In genomic region chr13:99857879-99858278, GRCm38 (mm10) we compare ENCODE assay signal across 9 mouse cellular contexts. TPM values are rescaled to one million over a fixed set of nuclear protein-coding genes. Genes with fewer than 3 reads are reported as not detected.
DNase-seq lines count a peak whose midpoint lies in the region; ATAC-seq and TF ChIP-seq lines count a peak whose summit lies in the region.
"Had no signal": no experiment of that assay in that cellular context is flagged by ENCODE, and none has a peak within 500 bp of the region (broad histone marks: within the 10 kb centered on the region; RNA-seq: fewer than 3 reads in every experiment).

No protein-coding gene starts in this region.

- TF ChIP-seq EP300 in stomach, postnatal 0 days (optimal IDR thresholded peaks at IDR 0.05) = no peak

- H3K9me3 ChIP-seq in forebrain, embryonic 13.5 days (replicated peaks) = no peaks in the 10 kb centered on the region
- no peaks in the 10 kb centered on the region for H3K9me3 ChIP-seq in forebrain, embryonic 12.5 days
- H3K9me3 ChIP-seq in midbrain, embryonic 11.5 days (ENCODE audit: control insufficient read depth, low read length) = no peaks in the 10 kb centered on the region; the same call in 1 of the 2 replicates
- no peaks in the 10 kb centered on the region for H3K9me3 ChIP-seq in midbrain, embryonic 15.5 days
- no peaks in the 10 kb centered on the region; the same call in 1 of the 2 replicates for H3K9me3 ChIP-seq in heart, embryonic 12.5 days (replicated peaks)
- no peaks in the 10 kb centered on the region for H3K9me3 ChIP-seq in stomach, postnatal 0 days (ENCODE audit: control insufficient read depth, low read length)

- H3K36me3 ChIP-seq in forebrain, embryonic 13.5 days (ENCODE audit: poor library complexity, severe bottlenecking) = no peaks in the 10 kb centered on the region
- no peaks in the 10 kb centered on the region for H3K36me3 ChIP-seq in forebrain, embryonic 12.5 days (replicated peaks)
- no peaks in the 10 kb centered on the region for H3K36me3 ChIP-seq in midbrain, embryonic 11.5 days (ENCODE audit: control insufficient read depth, insufficient read depth, low read length)
- H3K36me3 ChIP-seq in midbrain, embryonic 15.5 days (replicated peaks) = no peaks in the 10 kb centered on the region
- no peaks in the 10 kb centered on the region for H3K36me3 ChIP-seq in heart, embryonic 12.5 days
- no peaks in the 10 kb centered on the region for H3K36me3 ChIP-seq in stomach, postnatal 0 days (ENCODE audit: control insufficient read depth, insufficient read depth, low read length)

- H3K27ac ChIP-seq in forebrain, embryonic 13.5 days = no peak overlapping the region
- H3K27ac ChIP-seq in forebrain, embryonic 12.5 days = no peak overlapping the region
- no peak overlapping the region for H3K27ac ChIP-seq in midbrain, embryonic 11.5 days (ENCODE audit: low read depth, low read length)
- H3K27ac ChIP-seq in midbrain, embryonic 15.5 days = no peak overlapping the region
- peak overlapping the region; percentile 7; the same call in 1 of the 2 replicates for H3K27ac ChIP-seq in heart, embryonic 12.5 days (ENCODE audit: poor library complexity, severe bottlenecking)
- H3K27ac ChIP-seq in stomach, postnatal 0 days (replicated peaks) = no peak overlapping the region

- no peaks in the 10 kb centered on the region for H3K27me3 ChIP-seq in forebrain, embryonic 13.5 days
- H3K27me3 ChIP-seq in forebrain, embryonic 12.5 days = no peaks in the 10 kb centered on the region
- no peaks in the 10 kb centered on the region for H3K27me3 ChIP-seq in midbrain, embryonic 11.5 days (ENCODE audit: control insufficient read depth, insufficient read depth, low read length)
- no peaks in the 10 kb centered on the region for H3K27me3 ChIP-seq in midbrain, embryonic 15.5 days (replicated peaks)
- no peaks in the 10 kb centered on the region for H3K27me3 ChIP-seq in heart, embryonic 12.5 days (replicated peaks)
- H3K27me3 ChIP-seq in stomach, postnatal 0 days (ENCODE audit: control insufficient read depth, insufficient read depth, low read length) = no peaks in the 10 kb centered on the region

- 0 out of 2 replicates have a peak, but pooled peaks have one; percentile 30 for ATAC-seq in forebrain, embryonic 13.5 days
- ATAC-seq in forebrain, embryonic 12.5 days (ENCODE audit: low FRiP score) = no peak
- ATAC-seq in midbrain, embryonic 11.5 days (ENCODE audit: low FRiP score) = no peak
- no peak for ATAC-seq in midbrain, embryonic 15.5 days (replicated peaks)
- ATAC-seq in heart, embryonic 12.5 days (ENCODE audit: insufficient number of reproducible peaks, low FRiP score) = peak; percentile 63
- peak; percentile 59 for ATAC-seq in stomach, postnatal 0 days (ENCODE audit: low FRiP score, low TSS enrichment)

- H3K4me1 ChIP-seq in forebrain, embryonic 13.5 days = no peaks in the 10 kb centered on the region
- H3K4me1 ChIP-seq in forebrain, embryonic 12.5 days = peaks cover 4% of the 10 kb centered on the region; the same call in 1 of the 2 replicates
- no peaks in the 10 kb centered on the region for H3K4me1 ChIP-seq in midbrain, embryonic 11.5 days (ENCODE audit: control insufficient read depth, insufficient read depth, low read length)
- H3K4me1 ChIP-seq in midbrain, embryonic 15.5 days = no peaks in the 10 kb centered on the region
- H3K4me1 ChIP-seq in heart, embryonic 12.5 days (replicated peaks) = peaks cover 8% of the 10 kb centered on the region; the same call in 1 of the 2 replicates
- no peaks in the 10 kb centered on the region for H3K4me1 ChIP-seq in stomach, postnatal 0 days (replicated peaks; ENCODE audit: control insufficient read depth, insufficient read depth)

- no peak overlapping the region for H3K4me2 ChIP-seq in forebrain, embryonic 13.5 days
- no peak overlapping the region for H3K4me2 ChIP-seq in forebrain, embryonic 12.5 days
- no peak overlapping the region for H3K4me2 ChIP-seq in midbrain, embryonic 11.5 days
- no peak overlapping the region for H3K4me2 ChIP-seq in midbrain, embryonic 15.5 days
- no peak overlapping the region for H3K4me2 ChIP-seq in heart, embryonic 12.5 days
- no peak overlapping the region for H3K4me2 ChIP-seq in stomach, postnatal 0 days (replicated peaks; ENCODE audit: low read depth)

- WGBS in forebrain, embryonic 13.5 days = 63% methylated on average over 2 of the region's 2 CpGs
- 68% methylated on average over 2 of the region's 2 CpGs for WGBS in forebrain, embryonic 12.5 days
- 89% methylated on average over 2 of the region's 2 CpGs for WGBS in midbrain, embryonic 11.5 days
- 59% methylated on average over 2 of the region's 2 CpGs for WGBS in midbrain, embryonic 15.5 days
- WGBS in heart, embryonic 12.5 days = 12% methylated on average over 2 of the region's 2 CpGs
- 59% methylated on average over 2 of the region's 2 CpGs for WGBS in stomach, postnatal 0 days

- peak; percentile 14 for DNase-seq in midbrain, embryonic 11.5 days (ENCODE audit: low spot score, missing footprints)
- peak; percentile 17 for DNase-seq in stomach, postnatal 0 days (ENCODE audit: low spot score)
- no peak for DNase-seq in layer of hippocampus, adult 11-12 months (ENCODE audit: low spot score)
- no peak for DNase-seq in frontal cortex, postnatal 10 days (ENCODE audit: low spot score in 2 of 2)
- DNase-seq: cerebellum, postnatal 36 days had no signal

- H3K9ac ChIP-seq in forebrain, embryonic 13.5 days = no peak overlapping the region
- no peak overlapping the region for H3K9ac ChIP-seq in forebrain, embryonic 12.5 days
- no peak overlapping the region for H3K9ac ChIP-seq in midbrain, embryonic 11.5 days (ENCODE audit: low read length)
- H3K9ac ChIP-seq in midbrain, embryonic 15.5 days = no peak overlapping the region
- H3K9ac ChIP-seq in heart, embryonic 12.5 days = no peak overlapping the region
- H3K9ac ChIP-seq in stomach, postnatal 0 days (ENCODE audit: low read length) = no peak overlapping the region

- no peak for TF ChIP-seq CTCF in stomach, postnatal 0 days (IDR thresholded peaks at IDR 0.05; ENCODE audit: low read depth)

- no peak overlapping the region for H3K4me3 ChIP-seq in forebrain, embryonic 13.5 days
- H3K4me3 ChIP-seq in forebrain, embryonic 12.5 days (replicated peaks) = no peak overlapping the region
- H3K4me3 ChIP-seq in midbrain, embryonic 11.5 days (ENCODE audit: low read depth, low read length) = no peak overlapping the region
- H3K4me3 ChIP-seq in midbrain, embryonic 15.5 days = no peak overlapping the region
- H3K4me3 ChIP-seq in heart, embryonic 12.5 days = no peak overlapping the region
- H3K4me3 ChIP-seq in stomach, postnatal 0 days (ENCODE audit: low read depth, low read length) = no peak overlapping the region

RNA-seq across cellular contexts. Expression of gene Cartpt, which starts 43.0 kb away (rescaled TPM):
- polyA plus RNA-seq in forebrain, embryonic 13.5 days (2015; fragmentation: Nextera tagmentation; extraction: Ambion mirVana) = 7.2 and 19.7 TPM in 2 replicates
- polyA plus RNA-seq in forebrain, embryonic 12.5 days (2016; fragmentation: Nextera tagmentation; extraction: Ambion mirVana) = 7.5 and 9.8 TPM in 2 replicates
- polyA plus RNA-seq in midbrain, embryonic 11.5 days (2014; fragmentation: Nextera tagmentation; extraction: Ambion mirVana) = 36.2 and 39.3 TPM in 2 replicates
- 16.8 and 19.2 TPM in 2 replicates for polyA plus RNA-seq in midbrain, embryonic 15.5 days (2015; fragmentation: Nextera tagmentation; extraction: Ambion mirVana)
- polyA plus RNA-seq in heart, embryonic 12.5 days (2016; fragmentation: Nextera tagmentation; extraction: Ambion mirVana) = not detected in 2 replicates
- 72.1 and 79.7 TPM in 2 replicates for polyA plus RNA-seq in stomach, postnatal 0 days (2015; fragmentation: Nextera tagmentation; extraction: Ambion mirVana)

Comparison
In these comparisons a context has a peak if more than half of its experiments do, and no peak if none do; other contexts are left out.
1. ATAC-seq: peak in forebrain, embryonic 13.5 days (single experiment), heart, embryonic 12.5 days (single experiment) and stomach, postnatal 0 days (single experiment); none in forebrain, embryonic 12.5 days (single experiment), midbrain, embryonic 11.5 days (single experiment) and midbrain, embryonic 15.5 days (single experiment).
2. DNase-seq: peak in midbrain, embryonic 11.5 days (single experiment) and stomach, postnatal 0 days (single experiment); none in layer of hippocampus, adult 11-12 months (single experiment) and frontal cortex, postnatal 10 days (0 of 2).